Mouse (Mus musculus): ENCODE data around the gene F10. TPM values are rescaled to one million over a fixed set of nuclear protein-coding genes. Genes with fewer than 3 reads are reported as not detected.
A peak's percentile ranks its signal among the peaks of the same experiment; 100 is the strongest.

The F10 gene
- total and polyA plus RNA-seq, 3 experiments, result not detected

DNA sequence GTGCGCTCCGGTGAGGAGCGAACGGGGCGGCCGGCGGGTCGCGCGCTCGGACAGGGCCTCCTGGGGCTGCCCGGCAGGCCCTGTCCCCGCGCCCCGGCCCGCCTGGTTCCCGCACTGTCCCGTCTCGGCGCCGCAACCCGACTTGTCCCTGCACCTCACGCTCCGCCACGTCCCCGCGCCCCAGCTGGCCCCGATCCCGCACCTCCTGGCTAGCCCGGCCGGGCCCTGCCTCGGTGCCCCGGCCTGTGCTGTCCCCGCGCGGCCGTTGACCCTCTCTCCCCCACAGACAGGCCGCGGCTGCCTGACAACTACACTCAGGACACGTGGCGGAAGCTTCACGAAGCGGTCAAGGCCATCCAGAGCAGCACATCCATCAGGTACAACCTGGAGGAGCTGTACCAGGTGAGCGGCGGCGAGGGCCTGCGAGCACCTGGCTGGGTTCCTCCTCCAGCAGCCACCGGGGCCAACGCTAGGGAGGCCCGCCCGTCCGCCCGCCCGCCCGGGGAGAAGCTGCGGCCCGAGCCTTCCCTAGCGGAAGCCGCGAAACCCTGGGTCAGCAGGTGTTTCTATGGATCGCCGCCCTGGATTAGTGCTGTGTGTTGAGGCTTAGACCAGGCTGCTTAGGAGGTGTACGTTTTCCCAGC is 68.9 kb downstream of the F10 start:
- TF ChIP-seq ZNF384 (IDR thresholded peaks at IDR 0.05; ENCODE audit: low read depth, low read length) (no peak), NRF1 (IDR thresholded peaks at IDR 0.05; ENCODE audit: low read depth, low read length) (no peak), MXI1 (IDR thresholded peaks at IDR 0.05; ENCODE audit: low read depth, low read length) (0 out of 2 replicates have a peak, but pooled peaks have one; percentile 11), SMC3 (IDR thresholded peaks at IDR 0.05; ENCODE audit: low read depth, low read length) (no peak), SIN3A (IDR thresholded peaks at IDR 0.05; ENCODE audit: low read length) (peak; percentile 43; the same call in 1 of the 2 replicates), MAX (IDR thresholded peaks at IDR 0.05; ENCODE audit: low read length) (peak; percentile 20; the same call in 1 of the 2 replicates), POLR2AphosphoS2 (IDR thresholded peaks at IDR 0.05; ENCODE audit: low read depth, low read length) (no peak), BHLHE40 (IDR thresholded peaks at IDR 0.05; ENCODE audit: low read depth, low read length) (no peak), JUND (conservative IDR thresholded peaks at IDR 0.05; ENCODE audit: low read depth, low read length) (no peak)
- dilution Hi-C loops (cut with MboI; ENCODE audit: extremely low pct_ligation_motif_present, extremely low pct_unique_long_range_greater_than_20kb, low sequenced_read_pairs) (no loop called here), in situ Hi-C loops (cut with MboI; ENCODE audit: low pct_ligation_motif_present, low pct_unique_long_range_greater_than_20kb, low sequenced_read_pairs) (no loop called here)
- H3K9me3 ChIP-seq (replicated peaks; ENCODE audit: low read length), result no peaks in the 10 kb centered on the region
- DNase-seq (ENCODE audit: extremely low read depth), result peak; percentile 19
- peaks cover 6 to 13% of the 10 kb centered on the region in 2 experiments; a peak in 3 of 4 replicates for H3K4me1 ChIP-seq (ENCODE audit: control insufficient read depth in 1 of 2, insufficient read depth in 2 of 2)
- no peaks in the 10 kb centered on the region for H3K27me3 ChIP-seq (replicated peaks)
- peak overlapping the region; percentile 81 for H3K9ac ChIP-seq (ENCODE audit: insufficient read depth, low read depth)
- H3K4me2 ChIP-seq (ENCODE audit: insufficient read depth, low read depth, poor library complexity, severe bottlenecking), result peak overlapping the region; percentile 62
- H3K79me2 ChIP-seq (replicated peaks; ENCODE audit: control insufficient read depth, extremely low read depth, insufficient read depth, poor library complexity, severe bottlenecking), result peaks cover 13% of the 10 kb centered on the region
- H3K4me3 ChIP-seq (replicated peaks in 1 of 3; ENCODE audit: low read depth in 2 of 3, low read length in 2 of 3, poor library complexity in 1 of 3), result peak overlapping the region; percentile 72 to 100 (median 89)
- peaks cover 0 to 21% of the 10 kb centered on the region in 2 experiments for H3K36me3 ChIP-seq (replicated peaks in 1 of 2; ENCODE audit: control insufficient read depth in 1 of 2, insufficient read depth in 1 of 2, low read length in 1 of 2)
- no peak overlapping the region for H3K27ac ChIP-seq (ENCODE audit: insufficient read depth, low read depth)

Other genes starting within 250 kb of the F10 start
- not detected in 2 replicates for gene Mcf2l, start 163.5 kb upstream of the F10 start, total RNA-seq (2012; rRNA removed)
- gene Mcf2l, start 163.5 kb upstream of the F10 start, total RNA-seq (2014; rRNA removed), result not detected in 2 replicates
- not detected in 2 replicates for gene Mcf2l, start 163.5 kb upstream of the F10 start, polyA plus RNA-seq (2012; ENCODE audit: insufficient read length, low read depth)
- gene F7, start 11.3 kb upstream of the F10 start, total RNA-seq (2012; rRNA removed), result not detected in 2 replicates
- gene F7, start 11.3 kb upstream of the F10 start, total RNA-seq (2014; rRNA removed), result not detected in 2 replicates
- gene F7, start 11.3 kb upstream of the F10 start, polyA plus RNA-seq (2012; ENCODE audit: insufficient read length, low read depth), result not detected in 2 replicates
- 0.08 and 0.21 TPM in 2 replicates for gene Proz, start 23.6 kb downstream of the F10 start, total RNA-seq (2012; rRNA removed)
- gene Proz, start 23.6 kb downstream of the F10 start, total RNA-seq (2014; rRNA removed), result not detected in 2 replicates
- gene Proz, start 23.6 kb downstream of the F10 start, polyA plus RNA-seq (2012; ENCODE audit: insufficient read length, low read depth), result 0.94 and 0.95 TPM in 2 replicates
- gene Pcid2, start 68.2 kb downstream of the F10 start, total RNA-seq (2012; rRNA removed), result 21.6 and 24.2 TPM in 2 replicates
- gene Pcid2, start 68.2 kb downstream of the F10 start, total RNA-seq (2014; rRNA removed), result 23.1 and 23.9 TPM in 2 replicates
- 28.5 and 32.5 TPM in 2 replicates for gene Pcid2, start 68.2 kb downstream of the F10 start, polyA plus RNA-seq (2012; ENCODE audit: insufficient read length, low read depth)
- gene Cul4a, start 68.3 kb downstream of the F10 start, total RNA-seq (2012; rRNA removed), result 21.4 and 23.9 TPM in 2 replicates
- gene Cul4a, start 68.3 kb downstream of the F10 start, total RNA-seq (2014; rRNA removed), result 25.6 and 27.0 TPM in 2 replicates
- gene Cul4a, start 68.3 kb downstream of the F10 start, polyA plus RNA-seq (2012; ENCODE audit: insufficient read length, low read depth), result 14.1 and 15.6 TPM in 2 replicates
- 67.0 and 69.4 TPM in 2 replicates for gene Lamp1, start 121.9 kb downstream of the F10 start, total RNA-seq (2012; rRNA removed)
- gene Lamp1, start 121.9 kb downstream of the F10 start, total RNA-seq (2014; rRNA removed), result 51.0 and 56.7 TPM in 2 replicates
- gene Lamp1, start 121.9 kb downstream of the F10 start, polyA plus RNA-seq (2012; ENCODE audit: insufficient read length, low read depth), result 64.3 TPM in 2 replicates
- gene Grtp1, start 163.3 kb downstream of the F10 start, total RNA-seq (2012; rRNA removed), result 0.04 TPM in 2 replicates
- gene Grtp1, start 163.3 kb downstream of the F10 start, total RNA-seq (2014; rRNA removed), result not detected in 2 replicates
- 0.13 and 0.19 TPM in 2 replicates for gene Grtp1, start 163.3 kb downstream of the F10 start, polyA plus RNA-seq (2012; ENCODE audit: insufficient read length, low read depth)
- not detected in 2 replicates for gene Adprhl1, start 216.9 kb downstream of the F10 start, total RNA-seq (2012; rRNA removed)
- gene Adprhl1, start 216.9 kb downstream of the F10 start, total RNA-seq (2014; rRNA removed), result not detected in 2 replicates
- not detected in 2 replicates for gene Adprhl1, start 216.9 kb downstream of the F10 start, polyA plus RNA-seq (2012; ENCODE audit: insufficient read length, low read depth)